Mouse (Mus musculus) urinary bladder, adult 18-20 months (tissue): ENCODE results near the gene Atp8a1.

ENCODE experiments used
- DNase-seq, 2 experiments: peaks; one replicate each; pipeline ENCODE4 v3.0.0; 2022; ENCODE audit warnings: low spot score in 2 of 2, mixed read lengths in 2 of 2

Atp8a1 gene

GRCm38 (mm10) chr5:67847253-67848165 is at the start of gene Atp8a1:
TSS of gene Atp8a1 (minus strand) at chr5:67847434.
- peak; percentile 97 to 98 for DNase-seq

DNA sequence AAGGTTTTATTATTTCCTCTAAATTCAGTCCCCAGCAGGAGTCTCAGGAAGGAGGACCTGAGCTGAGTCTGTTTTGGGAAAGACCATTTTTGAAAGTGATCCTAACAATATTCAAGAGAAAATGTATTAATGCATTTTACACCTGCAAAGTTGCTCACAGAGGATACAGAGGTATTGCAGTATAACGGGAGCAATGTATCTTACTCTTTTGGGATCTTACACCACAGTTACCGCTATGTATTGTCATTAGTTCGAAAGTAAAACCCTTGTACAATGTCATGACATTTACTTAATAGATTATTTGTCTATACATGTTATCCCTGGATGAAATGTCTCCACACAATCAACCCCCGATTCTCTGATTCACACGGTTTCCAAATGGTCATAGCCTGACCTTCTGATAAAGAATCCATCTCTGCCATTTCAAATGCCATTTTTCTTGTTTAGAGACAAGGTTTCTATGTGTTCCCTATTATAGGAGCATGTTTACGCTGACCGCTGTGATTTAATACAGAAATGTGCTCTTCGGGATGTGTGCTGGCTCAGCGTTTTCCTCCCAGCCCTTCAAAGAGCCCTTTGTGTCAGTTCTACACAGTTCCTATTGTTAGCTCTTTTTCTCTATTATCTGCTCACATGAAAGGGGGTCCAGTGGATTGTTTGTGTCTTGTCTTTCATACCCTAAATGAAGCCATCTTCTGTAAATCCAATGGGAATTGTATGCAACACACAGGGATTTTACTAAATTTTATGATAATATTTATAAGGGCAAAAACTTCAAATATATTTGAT is 37.4 kb upstream of the Atp8a1 start:
- DNase-seq, result no peak

DNA sequence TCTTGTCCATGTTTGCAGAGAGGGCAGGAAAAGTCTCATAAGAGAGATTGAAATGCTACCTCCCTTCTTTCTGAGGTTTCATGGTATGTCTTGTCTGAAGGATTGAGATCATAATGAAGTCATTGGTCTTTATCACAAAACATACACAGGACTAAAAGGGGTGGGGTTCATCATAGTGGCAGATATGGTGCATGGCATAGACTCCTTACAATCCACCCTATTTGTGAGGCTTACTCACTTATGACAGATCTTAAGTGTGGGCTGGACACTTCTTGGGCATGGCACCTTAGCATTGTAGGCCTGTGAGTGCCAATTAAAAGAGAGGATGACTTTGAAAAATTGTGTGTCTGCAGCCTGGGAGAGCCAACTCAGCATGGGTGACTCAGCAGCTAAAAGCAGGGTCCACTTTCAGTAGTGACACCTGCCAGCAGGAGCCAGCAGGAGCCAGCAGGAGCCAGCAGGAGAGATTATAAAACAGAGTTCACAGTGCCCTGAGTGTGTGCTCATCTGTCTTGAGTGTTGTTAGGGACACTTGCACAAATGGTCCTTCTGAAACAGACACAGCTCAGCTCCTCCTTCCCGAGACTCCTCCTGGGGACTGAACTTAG is 36.4 kb upstream of the Atp8a1 start:
- DNase-seq, result no peak

DNA sequence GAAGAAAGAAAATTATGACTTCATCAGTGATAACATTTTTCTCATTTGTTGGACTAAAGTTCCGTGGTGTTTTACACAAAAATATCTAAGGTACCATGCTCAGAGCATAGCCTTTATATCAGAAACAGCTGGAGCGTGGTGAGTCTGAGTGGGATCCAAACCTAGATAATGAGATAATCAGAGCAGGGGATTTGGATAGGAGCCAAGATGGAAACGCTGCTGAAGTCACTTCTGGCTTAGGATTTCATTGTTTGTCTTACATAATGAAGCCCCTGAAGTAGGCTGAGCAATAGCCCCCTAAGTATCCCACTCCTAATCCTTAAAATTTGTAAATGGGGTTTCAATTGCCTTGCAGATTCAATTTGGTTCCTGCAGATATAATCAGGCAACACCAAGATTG is 24.2 kb upstream of the Atp8a1 start:
- DNase-seq, result no peak

DNA sequence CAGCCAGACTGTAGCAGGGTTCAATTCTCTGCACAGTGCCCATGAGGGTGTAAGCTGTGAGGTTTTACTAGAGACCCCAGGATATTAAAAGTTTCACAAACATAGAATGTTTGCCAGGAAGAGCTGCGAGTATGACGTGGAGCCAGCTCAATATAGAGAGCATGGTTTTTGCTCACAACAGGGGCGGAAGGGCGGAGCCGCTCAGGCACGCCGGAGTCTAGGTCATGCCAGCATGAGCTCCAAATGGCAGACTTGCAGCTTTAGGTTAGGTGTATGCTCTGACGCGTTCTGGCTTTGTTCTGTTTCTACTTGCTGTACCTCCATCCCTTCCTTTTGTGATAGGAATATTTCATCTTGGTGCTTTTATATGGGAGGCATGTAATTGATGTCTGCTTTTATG is 19.0 kb upstream of the Atp8a1 start:
- DNase-seq, result no peak

DNA sequence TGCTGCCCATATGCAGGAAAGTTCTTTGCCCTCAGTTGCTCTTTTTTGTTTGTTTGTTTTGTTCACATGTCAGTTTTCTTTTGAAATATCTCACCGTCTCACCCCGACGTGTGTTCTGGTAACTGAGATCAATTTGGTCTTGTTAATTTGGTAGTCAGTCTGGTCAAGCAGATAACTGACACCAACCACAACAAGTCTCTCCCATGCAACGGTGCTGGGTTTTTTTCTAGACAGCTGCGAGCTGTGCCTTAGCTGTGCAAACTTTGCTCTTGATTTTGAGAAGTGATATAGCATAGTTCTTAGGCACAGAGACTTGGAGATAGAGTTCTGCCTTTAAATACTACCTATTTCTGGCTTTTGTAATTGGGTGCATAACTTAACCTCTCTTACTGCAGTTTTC is 18.4 kb upstream of the Atp8a1 start:
- DNase-seq, result no peak

DNA sequence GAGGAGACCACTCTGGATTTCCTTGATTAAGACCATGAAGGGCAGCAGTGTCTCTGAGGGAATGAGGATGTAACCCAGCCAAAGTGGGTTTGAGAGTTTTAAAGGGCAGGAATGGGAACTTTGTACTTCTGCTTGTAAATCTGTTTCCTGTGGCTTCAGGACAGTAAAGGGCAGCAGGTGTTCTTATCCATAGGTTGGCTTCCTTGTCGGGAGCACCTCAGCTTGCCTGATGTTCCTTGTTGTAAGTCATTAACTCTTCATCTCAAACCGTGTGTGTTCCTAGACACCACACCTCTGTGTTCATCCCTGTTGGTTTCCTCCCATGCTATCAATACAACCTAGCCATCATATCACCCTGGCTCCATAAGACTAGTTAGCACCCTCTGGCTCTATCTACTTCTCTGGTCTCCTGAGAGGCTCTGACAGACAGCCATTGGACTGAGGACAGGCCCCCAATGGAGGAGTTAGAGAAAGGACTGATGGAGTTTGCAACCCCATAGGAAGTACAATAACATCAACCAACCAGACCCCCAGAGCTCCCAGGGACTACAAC is 17.4 kb upstream of the Atp8a1 start:
- no peak for DNase-seq

GRCm38 (mm10) chr5:67863950-67864391 is 16.7 kb upstream of the Atp8a1 start:
- DNase-seq, result no peak

DNA sequence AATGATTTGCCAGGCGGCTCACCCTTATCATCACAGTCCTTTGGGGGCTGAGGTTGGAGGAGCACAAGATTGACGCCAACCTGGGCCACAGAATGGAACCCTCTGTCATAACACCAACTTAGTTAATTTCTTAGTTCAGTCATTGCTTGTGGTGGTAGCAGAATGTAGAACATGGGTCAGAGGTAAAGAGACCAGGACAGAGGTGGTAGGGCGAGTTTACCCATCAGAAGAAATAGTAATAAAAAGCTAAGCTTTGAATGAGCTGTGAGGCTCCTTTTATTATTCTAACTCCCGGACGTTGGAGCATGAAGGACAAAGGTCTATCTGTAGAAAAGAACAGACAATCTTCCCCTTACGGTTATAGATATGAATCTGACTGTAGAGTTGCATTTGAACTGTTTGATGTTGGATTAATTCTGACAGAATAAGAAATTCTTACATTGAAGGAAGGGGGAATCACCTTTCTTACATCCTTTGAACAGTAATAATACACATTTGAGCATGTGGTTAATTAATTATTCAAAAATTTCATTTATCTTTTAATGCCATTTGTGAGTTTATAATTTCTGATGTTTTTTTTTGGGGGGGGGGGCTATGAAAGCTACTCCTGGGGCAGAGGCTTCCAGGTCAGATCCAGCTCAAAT is 7.9 kb upstream of the Atp8a1 start:
- DNase-seq, result no peak

- DNase-seq, result no peak
These were observed 5.6 kb upstream of the Atp8a1 start for GRCm38 (mm10) chr5:67852860-67853259.

GRCm38 (mm10) chr5:67849411-67849810 is 2.2 kb upstream of the Atp8a1 start:
- no peak for DNase-seq

DNA sequence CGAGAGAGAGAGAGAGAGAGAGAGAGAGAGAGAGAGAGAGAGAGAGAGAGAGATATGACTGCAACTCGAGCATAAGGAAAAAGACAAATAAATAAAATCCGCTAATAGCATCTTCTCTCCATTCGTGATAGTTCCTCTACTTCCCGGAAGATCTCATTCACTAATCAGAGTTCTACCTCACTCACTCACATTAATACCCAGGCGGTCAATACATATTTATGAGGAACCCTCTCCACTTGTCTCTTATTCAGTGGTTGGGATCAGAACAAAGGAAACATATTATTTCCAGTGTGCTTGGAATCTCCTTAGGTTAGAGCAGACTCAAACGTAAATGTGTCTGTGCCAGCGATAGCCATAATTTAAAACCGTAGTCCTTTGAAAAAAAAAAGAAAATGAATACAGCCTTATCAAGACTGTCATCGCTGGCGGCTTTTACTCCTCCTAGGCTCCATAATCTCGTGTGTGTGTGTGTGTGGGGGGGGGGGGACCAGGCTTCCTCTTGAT is 1.3 kb upstream of the Atp8a1 start:
- DNase-seq, result no peak

DNA sequence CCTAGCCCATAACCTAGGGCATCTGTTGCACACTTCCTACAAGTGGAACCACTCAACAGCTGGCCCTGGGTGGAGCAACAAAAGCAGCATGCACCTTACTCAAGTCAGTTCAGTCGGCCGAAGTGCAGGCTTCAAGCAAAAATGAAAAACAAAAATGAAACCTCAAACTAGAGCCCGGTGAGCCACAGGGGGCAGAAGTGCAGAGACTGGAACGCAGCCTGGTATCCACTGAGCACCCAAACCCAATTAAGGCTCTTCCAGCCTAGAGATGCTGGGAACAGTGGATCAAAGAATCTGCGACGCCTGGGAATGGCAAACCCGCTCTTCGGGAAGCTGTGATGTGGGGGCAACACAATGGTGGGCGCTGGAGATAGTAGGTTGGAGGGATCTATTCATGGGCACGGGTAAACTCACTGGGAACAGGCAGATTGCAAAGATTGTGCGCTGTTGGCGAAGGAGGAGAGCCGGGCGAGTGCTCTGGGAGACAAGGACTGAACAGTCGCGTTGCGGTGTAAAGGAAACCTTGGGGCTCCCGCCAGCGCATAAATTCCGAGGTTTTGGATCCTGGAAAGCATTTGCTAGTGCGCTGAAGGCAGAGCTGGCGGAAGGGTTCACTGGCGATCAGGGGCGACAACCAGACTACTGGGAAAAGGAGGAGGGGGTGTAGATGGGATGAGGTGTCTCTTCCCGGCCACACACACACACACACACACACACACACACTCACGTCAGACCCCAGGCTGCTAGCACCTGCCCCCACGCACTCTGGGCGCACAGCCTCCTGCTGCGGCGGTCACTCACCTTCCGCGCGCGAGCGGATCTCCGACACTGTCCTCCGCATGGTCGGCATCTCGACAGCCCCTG is 641 bp downstream of the Atp8a1 start:
- peak; percentile 8 to 21 for DNase-seq

- no peak for DNase-seq
These were observed 2.0 kb downstream of the Atp8a1 start for GRCm38 (mm10) chr5:67845190-67845691.

DNA sequence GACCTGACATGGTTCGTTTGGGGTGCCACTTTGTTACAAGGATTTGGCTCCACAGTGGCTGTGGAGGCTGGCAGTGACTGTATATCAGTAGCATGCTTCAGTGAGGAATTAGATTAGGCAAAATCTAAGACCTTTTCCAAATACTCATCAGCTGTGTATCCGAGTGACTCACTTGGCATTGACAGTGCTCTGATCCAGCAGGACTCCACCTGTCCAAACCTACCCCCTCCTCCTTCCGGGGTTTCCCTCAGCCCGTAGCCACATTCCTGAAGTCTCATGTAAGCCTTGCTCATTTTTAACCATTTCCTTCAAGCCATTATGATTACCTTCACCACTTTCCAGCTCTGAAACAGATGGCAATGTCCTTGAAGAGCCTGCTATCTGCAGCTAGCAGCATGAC is 3.2 kb downstream of the Atp8a1 start:
- DNase-seq, result no peak

- no peak for DNase-seq
These were observed 4.9 kb downstream of the Atp8a1 start for GRCm38 (mm10) chr5:67842306-67842705.

DNA sequence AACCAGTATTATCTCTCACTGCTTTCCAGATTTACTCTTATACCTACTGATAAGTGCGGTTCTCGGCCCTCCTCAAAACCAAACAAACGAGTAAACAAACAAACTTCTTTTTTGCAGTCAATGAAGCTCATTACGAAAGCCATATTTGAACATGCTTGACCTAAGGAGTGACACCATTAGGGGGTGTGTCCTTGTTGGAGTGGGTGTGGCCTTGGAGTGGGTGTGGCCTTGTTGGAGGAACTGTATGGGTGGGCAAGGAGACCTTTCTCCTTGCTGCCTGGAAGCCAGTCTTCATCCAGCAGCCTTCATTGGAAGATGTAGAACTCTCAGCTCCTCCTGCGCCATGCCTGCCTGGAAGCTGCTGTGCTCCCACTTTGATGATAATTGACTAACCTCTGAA is 13.4 kb downstream of the Atp8a1 start:
- DNase-seq, result no peak

DNA sequence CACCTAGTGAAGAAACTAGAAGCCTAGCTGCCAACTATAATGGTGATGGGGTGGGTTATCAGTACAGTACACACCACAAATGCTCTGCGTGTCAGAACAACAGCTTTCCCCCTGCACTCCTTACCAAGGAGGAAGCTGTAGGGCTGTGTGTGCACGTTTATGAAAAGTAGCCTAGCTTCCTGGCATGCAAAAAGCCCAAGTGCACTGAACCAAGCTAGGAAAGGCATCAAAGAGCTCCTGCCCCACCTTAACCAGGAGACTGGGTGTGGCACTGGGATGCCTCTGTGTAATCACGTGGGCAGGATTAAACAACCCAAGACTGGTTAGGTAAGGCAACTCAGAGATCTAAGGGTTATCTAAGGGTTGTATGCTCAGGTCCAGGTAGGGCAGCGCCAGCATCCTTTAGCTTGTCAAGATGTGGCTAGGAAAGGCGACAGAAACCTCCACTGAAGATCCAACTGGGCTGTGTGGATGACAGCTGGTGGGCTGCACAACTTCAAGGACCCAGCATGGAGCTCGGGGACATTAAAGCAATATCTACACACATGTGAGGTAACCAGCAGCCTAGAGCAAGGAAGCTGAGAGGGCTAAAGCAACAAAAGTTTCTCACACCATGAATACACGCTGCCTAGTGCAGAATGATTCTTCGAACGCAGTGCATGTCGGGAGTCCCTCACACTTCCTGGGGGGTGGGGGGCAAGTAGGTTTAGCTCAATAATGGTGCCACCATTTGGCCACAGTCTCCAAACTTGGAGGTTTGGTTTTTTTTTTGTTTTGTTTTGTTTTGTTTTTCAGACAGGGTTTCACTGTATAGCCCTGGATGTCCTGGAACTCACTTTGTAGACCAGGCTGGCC is 15.7 kb downstream of the Atp8a1 start:
- DNase-seq, result no peak

DNA sequence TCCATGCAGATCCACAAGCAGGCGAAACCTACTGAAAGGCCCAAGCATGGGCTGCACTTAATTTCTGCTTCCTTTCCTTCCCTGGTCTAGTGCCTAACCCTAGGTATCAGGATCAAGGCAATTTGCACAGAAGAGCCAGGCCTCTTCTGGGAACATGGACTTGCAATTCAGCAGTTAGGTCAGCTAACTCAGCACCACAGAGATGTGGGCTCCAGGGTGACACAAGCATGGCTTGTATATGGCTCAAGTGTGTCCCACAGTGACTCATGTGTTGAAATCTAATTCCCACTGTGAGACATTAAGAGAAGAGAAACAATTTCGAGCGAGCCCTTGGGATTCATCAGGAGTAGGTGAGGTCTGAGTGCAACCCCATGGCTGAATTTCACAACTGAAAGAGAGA is 18.9 kb downstream of the Atp8a1 start:
- no peak for DNase-seq
